Mouse (Mus musculus): Measurements from ENCODE around the gene Asap3. TPM values are rescaled to one million over a fixed set of nuclear protein-coding genes. Genes with fewer than 3 reads are reported as not detected.
A peak's percentile ranks its signal among the peaks of the same experiment; 100 is the strongest.

The Asap3 gene
- polyA plus RNA-seq, 1 experiment from 2014 or later = 1.5 TPM

- WGBS = 22% methylated on average over 12 of the region's 12 CpGs
Measured at GRCm38 (mm10) chr4:136171455-136171854, 34.7 kb upstream of the Asap3 start.

GRCm38 (mm10) chr4:136172011-136172541 lies 34.1 kb upstream of the Asap3 start, which contains the start of gene E2f2:
Gene E2f2 (plus strand): TSS chr4:136172394.
- WGBS = under 1% methylated on average over 35 of the region's 35 CpGs
- H3K4me1 ChIP-seq (ENCODE audit: control insufficient read depth in 2 of 2, insufficient read depth in 2 of 2, low read length in 2 of 2) = peaks cover 14 to 35% of the 10 kb centered on the region in 2 experiments; a peak in 3 of 4 replicates
- no peaks in the 10 kb centered on the region for H3K27me3 ChIP-seq (ENCODE audit: control insufficient read depth, insufficient read depth, low read length)
- H3K9ac ChIP-seq (ENCODE audit: low read length) = peak within 1 kb of the TSS; percentile 80
- 0 out of 2 replicates have a peak, but pooled peaks have one; percentile 43 for ATAC-seq (ENCODE audit: insufficient number of reproducible peaks, insufficient read depth, low FRiP score, low read depth)
- no peaks in the 10 kb centered on the region for H3K9me3 ChIP-seq (ENCODE audit: control insufficient read depth, low read length)
- H3K27ac ChIP-seq (replicated peaks in 1 of 2; ENCODE audit: control insufficient read depth in 1 of 2, insufficient read depth in 1 of 2, low read depth in 2 of 2, low read length in 2 of 2) = peak within 1 kb of the TSS; percentile 36 to 48
- no peaks in the 10 kb centered on the region for H3K36me3 ChIP-seq (ENCODE audit: control insufficient read depth, insufficient read depth, low read length)
- H3K4me3 ChIP-seq (ENCODE audit: control insufficient read depth in 1 of 2, insufficient read depth in 1 of 2, low read depth in 1 of 2, low read length in 2 of 2) = peak within 1 kb of the TSS; percentile 62 to 70
- peak within 1 kb of the TSS; percentile 98 for H3K4me2 ChIP-seq (ENCODE audit: low read length)

More at GRCm38 (mm10) chr4:136171455-136171854, 34.7 kb upstream of the Asap3 start:
- Histone ChIP-seq H3K9me3 (ENCODE audit: control insufficient read depth, low read length) (no peaks in the 10 kb centered on the region), H3K9ac (ENCODE audit: low read length) (peak overlapping the region; percentile 73), H3K4me3 (ENCODE audit: control insufficient read depth in 1 of 2, insufficient read depth in 1 of 2, low read depth in 1 of 2, low read length in 2 of 2) (peak overlapping the region in 1 of 2 experiments; percentile 70; a peak in 3 of 4 replicates), H3K27me3 (ENCODE audit: control insufficient read depth, insufficient read depth, low read length) (no peaks in the 10 kb centered on the region), H3K36me3 (ENCODE audit: control insufficient read depth, insufficient read depth, low read length) (no peaks in the 10 kb centered on the region), H3K27ac (replicated peaks in 1 of 2; ENCODE audit: control insufficient read depth in 1 of 2, insufficient read depth in 1 of 2, low read depth in 2 of 2, low read length in 2 of 2) (no peak overlapping the region), H3K4me1 (ENCODE audit: control insufficient read depth in 2 of 2, insufficient read depth in 2 of 2, low read length in 2 of 2) (peaks cover 12 to 29% of the 10 kb centered on the region in 2 experiments; a peak in 3 of 4 replicates), H3K4me2 (ENCODE audit: low read length) (peak overlapping the region; percentile 98)
- no peak for ATAC-seq (ENCODE audit: insufficient number of reproducible peaks, insufficient read depth, low FRiP score, low read depth)

DNA sequence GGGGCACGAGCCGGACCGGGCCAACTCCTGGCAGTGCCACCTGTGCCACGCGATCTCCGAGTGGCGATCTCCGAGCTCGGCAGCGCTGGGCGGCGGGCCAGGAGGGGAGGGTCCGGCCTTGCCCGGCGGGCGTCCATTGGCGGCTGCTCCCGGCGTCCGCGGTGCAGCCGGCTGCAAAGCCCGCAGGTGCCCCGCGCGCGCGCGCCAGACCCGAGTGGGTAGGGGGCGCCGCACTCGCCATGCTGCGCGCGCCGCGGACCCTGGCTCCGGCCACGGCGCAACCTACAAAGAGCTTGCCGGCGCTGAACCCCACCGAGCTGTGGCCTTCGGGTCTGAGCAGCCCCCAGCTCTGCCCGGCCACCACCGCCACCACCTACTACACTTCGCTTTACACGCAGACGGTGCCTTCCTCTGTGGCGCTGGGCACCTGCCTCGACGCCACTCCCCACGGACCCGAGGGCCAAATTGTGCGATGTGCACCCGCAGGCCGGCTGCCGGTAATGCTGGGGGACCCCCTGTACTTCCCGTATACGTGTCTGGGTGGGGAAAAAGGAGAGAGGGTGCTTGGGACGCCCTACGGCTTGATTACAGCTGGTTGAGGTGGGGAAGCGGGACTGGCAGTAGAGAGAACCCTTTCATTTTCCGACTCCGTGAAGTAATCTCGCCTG lies 33.5 kb upstream of the Asap3 start:
- Histone ChIP-seq H3K36me3 (ENCODE audit: control insufficient read depth, insufficient read depth, low read length) (no peaks in the 10 kb centered on the region), H3K9ac (ENCODE audit: low read length) (peak overlapping the region; percentile 80), H3K4me1 (ENCODE audit: control insufficient read depth in 2 of 2, insufficient read depth in 2 of 2, low read length in 2 of 2) (peaks cover 20 to 41% of the 10 kb centered on the region in 2 experiments), H3K9me3 (ENCODE audit: control insufficient read depth, low read length) (no peaks in the 10 kb centered on the region), H3K4me3 (ENCODE audit: control insufficient read depth in 1 of 2, insufficient read depth in 1 of 2, low read depth in 1 of 2, low read length in 2 of 2) (peak overlapping the region; percentile 62 to 70), H3K4me2 (ENCODE audit: low read length) (peak overlapping the region; percentile 98), H3K27ac (replicated peaks in 1 of 2; ENCODE audit: control insufficient read depth in 1 of 2, insufficient read depth in 1 of 2, low read depth in 2 of 2, low read length in 2 of 2) (peak overlapping the region; percentile 36 to 48), H3K27me3 (ENCODE audit: control insufficient read depth, insufficient read depth, low read length) (no peaks in the 10 kb centered on the region)
- ATAC-seq (ENCODE audit: insufficient number of reproducible peaks, insufficient read depth, low FRiP score, low read depth) = peak; percentile 37; the same call in 1 of the 2 replicates
- 0% methylated on average over 59 of the region's 67 CpGs for WGBS

- H3K4me1 ChIP-seq (ENCODE audit: control insufficient read depth in 2 of 2, insufficient read depth in 2 of 2, low read length in 2 of 2) = peaks cover 26 to 47% of the 10 kb centered on the region in 2 experiments
- WGBS = 8% methylated on average over 14 of the region's 14 CpGs
- peak overlapping the region; percentile 80 for H3K9ac ChIP-seq (ENCODE audit: low read length)
- ATAC-seq (ENCODE audit: insufficient number of reproducible peaks, insufficient read depth, low FRiP score, low read depth) = no peak
- H3K36me3 ChIP-seq (ENCODE audit: control insufficient read depth, insufficient read depth, low read length) = no peaks in the 10 kb centered on the region
- H3K27me3 ChIP-seq (ENCODE audit: control insufficient read depth, insufficient read depth, low read length) = no peaks in the 10 kb centered on the region
- peak overlapping the region; percentile 62 to 70 for H3K4me3 ChIP-seq (ENCODE audit: control insufficient read depth in 1 of 2, insufficient read depth in 1 of 2, low read depth in 1 of 2, low read length in 2 of 2)
- H3K9me3 ChIP-seq (ENCODE audit: control insufficient read depth, low read length) = no peaks in the 10 kb centered on the region
- H3K4me2 ChIP-seq (ENCODE audit: low read length) = peak overlapping the region; percentile 98
- peak overlapping the region; percentile 14 to 48; a peak in 3 of 4 replicates for H3K27ac ChIP-seq (replicated peaks in 1 of 2; ENCODE audit: control insufficient read depth in 1 of 2, insufficient read depth in 1 of 2, low read depth in 2 of 2, low read length in 2 of 2)
Measured at GRCm38 (mm10) chr4:136173210-136173715, 32.9 kb upstream of the Asap3 start.

DNA sequence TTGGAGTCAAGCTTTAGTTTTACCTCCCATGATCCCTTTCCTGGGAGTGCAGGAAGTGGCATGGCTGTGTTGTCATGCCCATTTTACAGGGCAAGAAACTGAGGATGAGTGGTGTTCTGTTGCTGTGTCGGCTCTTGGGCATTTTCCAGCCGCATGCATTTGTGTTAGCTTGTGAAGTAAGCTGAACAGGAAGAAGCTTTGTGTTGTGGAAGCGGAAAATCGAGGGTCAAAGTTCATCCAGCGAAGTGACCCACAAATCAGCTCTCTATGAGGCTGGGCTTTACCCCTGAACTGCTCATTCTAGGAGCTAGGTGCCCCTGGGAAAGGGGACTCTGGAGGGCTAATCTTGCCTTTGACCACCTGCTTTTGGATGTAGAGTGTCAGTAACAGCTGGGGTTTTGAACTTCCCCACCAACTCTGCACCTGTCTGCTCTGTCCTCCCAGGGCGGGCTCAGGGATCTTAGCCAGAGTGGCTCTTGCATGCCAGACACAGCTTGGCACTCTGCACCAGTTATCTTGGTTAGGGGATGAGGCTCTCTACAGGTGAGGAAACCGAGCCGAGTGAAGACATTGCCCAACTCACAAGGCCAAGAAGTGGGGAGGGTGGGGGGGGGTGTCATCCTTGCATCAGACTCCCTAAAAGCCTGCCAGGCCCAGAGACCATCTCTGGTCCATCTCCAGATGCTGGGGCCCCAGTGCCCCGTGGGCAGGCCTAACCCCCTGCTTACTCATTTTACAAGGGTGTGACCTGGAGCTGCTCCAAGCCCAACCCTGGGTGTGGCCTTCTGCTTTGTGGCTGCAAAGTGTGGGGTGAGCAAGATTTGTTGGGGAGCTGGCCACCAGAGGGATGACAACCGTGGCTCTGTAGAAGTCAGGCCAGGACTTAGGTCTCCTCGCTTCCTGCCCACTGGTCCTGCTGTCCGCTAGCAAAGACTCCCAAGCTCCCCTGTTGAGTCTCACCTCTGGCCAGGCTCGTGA lies 31.7 kb upstream of the Asap3 start:
- H3K27me3 ChIP-seq (ENCODE audit: control insufficient read depth, insufficient read depth, low read length) = no peaks in the 10 kb centered on the region
- H3K4me1 ChIP-seq (ENCODE audit: control insufficient read depth in 2 of 2, insufficient read depth in 2 of 2, low read length in 2 of 2) = peaks cover 29 to 48% of the 10 kb centered on the region in 2 experiments
- no peaks in the 10 kb centered on the region for H3K9me3 ChIP-seq (ENCODE audit: control insufficient read depth, low read length)
- H3K9ac ChIP-seq (ENCODE audit: low read length) = no peak overlapping the region; the same call in 1 of the 2 replicates
- 76% methylated on average over 13 of the region's 13 CpGs for WGBS
- H3K36me3 ChIP-seq (ENCODE audit: control insufficient read depth, insufficient read depth, low read length) = no peaks in the 10 kb centered on the region
- no peak for ATAC-seq (ENCODE audit: insufficient number of reproducible peaks, insufficient read depth, low FRiP score, low read depth)
- peak overlapping the region in 1 of 2 experiments; percentile 70; a peak in 1 of 4 replicates for H3K4me3 ChIP-seq (ENCODE audit: control insufficient read depth in 1 of 2, insufficient read depth in 1 of 2, low read depth in 1 of 2, low read length in 2 of 2)
- peak overlapping the region; percentile 98 for H3K4me2 ChIP-seq (ENCODE audit: low read length)
- no peak overlapping the region; a peak in 1 of 4 replicates for H3K27ac ChIP-seq (replicated peaks in 1 of 2; ENCODE audit: control insufficient read depth in 1 of 2, insufficient read depth in 1 of 2, low read depth in 2 of 2, low read length in 2 of 2)

GRCm38 (mm10) chr4:136176022-136176552 lies 30.1 kb upstream of the Asap3 start:
- Histone ChIP-seq H3K36me3 (ENCODE audit: control insufficient read depth, insufficient read depth, low read length) (no peaks in the 10 kb centered on the region), H3K27me3 (ENCODE audit: control insufficient read depth, insufficient read depth, low read length) (no peaks in the 10 kb centered on the region), H3K9ac (ENCODE audit: low read length) (no peak overlapping the region), H3K4me1 (ENCODE audit: control insufficient read depth in 2 of 2, insufficient read depth in 2 of 2, low read length in 2 of 2) (peaks cover 38 to 57% of the 10 kb centered on the region in 2 experiments), H3K4me2 (ENCODE audit: low read length) (no peak overlapping the region), H3K9me3 (ENCODE audit: control insufficient read depth, low read length) (no peaks in the 10 kb centered on the region), H3K4me3 (ENCODE audit: control insufficient read depth in 1 of 2, insufficient read depth in 1 of 2, low read depth in 1 of 2, low read length in 2 of 2) (no peak overlapping the region), H3K27ac (replicated peaks in 1 of 2; ENCODE audit: control insufficient read depth in 1 of 2, insufficient read depth in 1 of 2, low read depth in 2 of 2, low read length in 2 of 2) (no peak overlapping the region)
- WGBS = 71% methylated on average over 10 of the region's 10 CpGs
- ATAC-seq (ENCODE audit: insufficient number of reproducible peaks, insufficient read depth, low FRiP score, low read depth) = no peak

DNA sequence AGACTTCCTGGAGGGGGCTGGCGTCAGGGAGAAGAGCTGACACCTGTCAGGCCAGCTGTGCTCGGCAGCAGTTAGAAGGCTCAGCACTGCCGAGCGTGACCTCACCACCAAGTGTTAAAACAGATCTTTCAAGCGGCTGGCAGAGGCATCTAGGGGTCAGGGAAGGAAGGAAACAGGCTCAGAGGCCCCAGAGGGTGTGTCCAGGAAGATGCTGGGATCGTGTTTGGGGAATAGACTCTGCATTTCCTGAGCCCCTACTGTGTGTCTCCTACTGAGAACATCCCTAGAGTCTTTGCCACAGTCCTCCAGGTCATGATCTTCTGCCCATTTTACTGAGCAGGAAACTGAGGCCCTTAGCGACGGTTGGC lies 28.9 kb upstream of the Asap3 start:
- 30% methylated on average over 8 of the region's 8 CpGs for WGBS
- H3K9ac ChIP-seq (ENCODE audit: low read length) = 0 out of 2 replicates have a peak overlapping the region, but pooled peaks have one; percentile 8
- H3K27me3 ChIP-seq (ENCODE audit: control insufficient read depth, insufficient read depth, low read length) = no peaks in the 10 kb centered on the region
- no peak overlapping the region for H3K4me2 ChIP-seq (ENCODE audit: low read length)
- H3K4me1 ChIP-seq (ENCODE audit: control insufficient read depth in 2 of 2, insufficient read depth in 2 of 2, low read length in 2 of 2) = peaks cover 37 to 55% of the 10 kb centered on the region in 2 experiments
- no peak for ATAC-seq (ENCODE audit: insufficient number of reproducible peaks, insufficient read depth, low FRiP score, low read depth)
- no peaks in the 10 kb centered on the region for H3K36me3 ChIP-seq (ENCODE audit: control insufficient read depth, insufficient read depth, low read length)
- no peak overlapping the region for H3K4me3 ChIP-seq (ENCODE audit: control insufficient read depth in 1 of 2, insufficient read depth in 1 of 2, low read depth in 1 of 2, low read length in 2 of 2)
- H3K27ac ChIP-seq (replicated peaks in 1 of 2; ENCODE audit: control insufficient read depth in 1 of 2, insufficient read depth in 1 of 2, low read depth in 2 of 2, low read length in 2 of 2) = peak overlapping the region; percentile 15 to 59; a peak in 3 of 4 replicates
- H3K9me3 ChIP-seq (ENCODE audit: control insufficient read depth, low read length) = no peaks in the 10 kb centered on the region

All from heart, embryonic 14.5 days (tissue).